Mouse (Mus musculus): ENCODE data around the gene Zfp385a. TPM values are rescaled to one million over a fixed set of nuclear protein-coding genes. Genes with fewer than 3 reads are reported as not detected.
A peak's percentile ranks its signal among the peaks of the same experiment; 100 is the strongest.

Zfp385a gene
- polyA plus RNA-seq, 1 experiment from 2014 or later: 11.8 TPM

DNA sequence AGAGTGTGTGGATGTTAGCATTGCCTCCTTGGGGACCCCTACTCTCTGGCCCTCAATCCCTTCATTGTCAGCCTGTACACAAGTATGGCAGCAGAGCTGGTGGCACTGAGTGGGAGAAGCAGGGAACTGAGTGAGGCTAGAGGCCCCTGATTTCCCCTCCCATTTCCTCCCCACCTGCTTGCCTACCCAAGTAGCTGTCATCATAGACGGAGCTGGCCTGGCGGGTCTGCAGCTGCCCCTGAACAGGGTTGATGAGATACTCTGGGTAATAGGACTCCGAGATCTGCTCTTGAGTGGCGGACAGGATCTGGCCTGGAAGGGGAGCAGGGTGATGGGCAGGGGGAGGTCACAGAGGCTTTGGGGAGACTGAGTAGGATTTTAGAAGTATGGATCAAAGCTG lies 16.2 kb upstream of the Zfp385a start:
- Histone ChIP-seq H3K27ac (ENCODE audit: low read depth) (no peak overlapping the region), H3K27me3 (ENCODE audit: insufficient read depth, low read length) (no peaks in the 10 kb centered on the region), H3K4me2 (no peak overlapping the region), H3K9me3 (ENCODE audit: low read depth, low read length) (no peaks in the 10 kb centered on the region), H3K9ac (no peak overlapping the region), H3K4me1 (ENCODE audit: insufficient read depth) (no peaks in the 10 kb centered on the region; the same call in 1 of the 2 replicates), H3K36me3 (ENCODE audit: insufficient read depth) (peaks cover 61% of the 10 kb centered on the region), H3K4me3 (ENCODE audit: low read depth, low read length) (no peak overlapping the region)
- DNase-seq (no peak), ATAC-seq (ENCODE audit: insufficient read depth) (no peak)
- WGBS: 61% methylated on average over 4 of the region's 4 CpGs
- TF ChIP-seq CTCF (IDR thresholded peaks at IDR 0.05; ENCODE audit: low read depth): no peak

GRCm38 (mm10) chr15:103355420-103355819 lies 15.5 kb upstream of the Zfp385a start:
- Histone ChIP-seq H3K27ac (ENCODE audit: low read depth) (no peak overlapping the region), H3K36me3 (ENCODE audit: insufficient read depth) (peaks cover 68% of the 10 kb centered on the region)
- DNase-seq: no peak

GRCm38 (mm10) chr15:103354690-103355089 lies 14.8 kb upstream of the Zfp385a start:
- peaks cover 75% of the 10 kb centered on the region for H3K36me3 ChIP-seq (ENCODE audit: insufficient read depth)
- H3K9me3 ChIP-seq (ENCODE audit: low read depth, low read length): no peaks in the 10 kb centered on the region
- DNase-seq (no peak), ATAC-seq (ENCODE audit: insufficient read depth) (no peak)
- no peak overlapping the region for H3K4me3 ChIP-seq (ENCODE audit: low read depth, low read length)
- H3K9ac ChIP-seq: no peak overlapping the region
- no peaks in the 10 kb centered on the region; the same call in 1 of the 2 replicates for H3K4me1 ChIP-seq (ENCODE audit: insufficient read depth)
- H3K4me2 ChIP-seq: no peak overlapping the region
- TF ChIP-seq CTCF (IDR thresholded peaks at IDR 0.05; ENCODE audit: low read depth): no peak
- H3K27ac ChIP-seq (ENCODE audit: low read depth): no peak overlapping the region
- WGBS: 87% methylated on average over 2 of the region's 2 CpGs
- no peaks in the 10 kb centered on the region for H3K27me3 ChIP-seq (ENCODE audit: insufficient read depth, low read length)

More at GRCm38 (mm10) chr15:103355420-103355819, 15.5 kb upstream of the Zfp385a start:
- Histone ChIP-seq H3K9me3 (ENCODE audit: low read depth, low read length) (no peaks in the 10 kb centered on the region), H3K9ac (no peak overlapping the region), H3K4me3 (ENCODE audit: low read depth, low read length) (no peak overlapping the region), H3K27me3 (ENCODE audit: insufficient read depth, low read length) (no peaks in the 10 kb centered on the region), H3K4me1 (ENCODE audit: insufficient read depth) (no peaks in the 10 kb centered on the region; the same call in 1 of the 2 replicates), H3K4me2 (no peak overlapping the region)
- WGBS: 72% methylated on average over 4 of the region's 4 CpGs
- ATAC-seq (ENCODE audit: insufficient read depth): no peak
- TF ChIP-seq CTCF (IDR thresholded peaks at IDR 0.05; ENCODE audit: low read depth): no peak

- Histone ChIP-seq H3K9me3 (ENCODE audit: low read depth, low read length) (no peaks in the 10 kb centered on the region), H3K27me3 (ENCODE audit: insufficient read depth, low read length) (no peaks in the 10 kb centered on the region), H3K4me3 (ENCODE audit: low read depth, low read length) (no peak overlapping the region), H3K4me1 (ENCODE audit: insufficient read depth) (no peaks in the 10 kb centered on the region), H3K4me2 (no peak overlapping the region), H3K9ac (no peak overlapping the region), H3K36me3 (ENCODE audit: insufficient read depth) (peaks cover 85% of the 10 kb centered on the region), H3K27ac (ENCODE audit: low read depth) (no peak overlapping the region)
- 88% methylated on average over 11 of the region's 11 CpGs for WGBS
- ATAC-seq (ENCODE audit: insufficient read depth) (no peak), DNase-seq (no peak)
- TF ChIP-seq CTCF (IDR thresholded peaks at IDR 0.05; ENCODE audit: low read depth): no peak
Measured at GRCm38 (mm10) chr15:103353511-103354256, 13.8 kb upstream of the Zfp385a start.

- TF ChIP-seq CTCF (IDR thresholded peaks at IDR 0.05; ENCODE audit: low read depth): peak; percentile 86
- Histone ChIP-seq H3K4me2 (no peak overlapping the region), H3K9me3 (ENCODE audit: low read depth, low read length) (no peaks in the 10 kb centered on the region), H3K4me1 (ENCODE audit: insufficient read depth) (no peaks in the 10 kb centered on the region), H3K9ac (no peak overlapping the region), H3K36me3 (ENCODE audit: insufficient read depth) (peaks cover 93% of the 10 kb centered on the region), H3K27me3 (ENCODE audit: insufficient read depth, low read length) (no peaks in the 10 kb centered on the region), H3K27ac (ENCODE audit: low read depth) (no peak overlapping the region), H3K4me3 (ENCODE audit: low read depth, low read length) (no peak overlapping the region)
- DNase-seq: peak; percentile 89
- 0 out of 2 replicates have a peak, but pooled peaks have one; percentile 22 for ATAC-seq (ENCODE audit: insufficient read depth)
- WGBS: 39% methylated on average over 4 of the region's 4 CpGs
Measured at GRCm38 (mm10) chr15:103352856-103353255, 13.0 kb upstream of the Zfp385a start.

- Histone ChIP-seq H3K27me3 (ENCODE audit: insufficient read depth, low read length) (no peaks in the 10 kb centered on the region), H3K4me3 (ENCODE audit: low read depth, low read length) (no peak overlapping the region), H3K9me3 (ENCODE audit: low read depth, low read length) (no peaks in the 10 kb centered on the region), H3K27ac (ENCODE audit: low read depth) (no peak overlapping the region), H3K4me2 (no peak overlapping the region), H3K9ac (no peak overlapping the region), H3K36me3 (ENCODE audit: insufficient read depth) (peaks cover 84% of the 10 kb centered on the region), H3K4me1 (ENCODE audit: insufficient read depth) (no peaks in the 10 kb centered on the region)
- peak; percentile 84 for DNase-seq
- WGBS: 9% methylated on average over 2 of the region's 2 CpGs
- peak; percentile 76 for TF ChIP-seq CTCF (IDR thresholded peaks at IDR 0.05; ENCODE audit: low read depth)
- ATAC-seq (ENCODE audit: insufficient read depth): no peak
Measured at GRCm38 (mm10) chr15:103347275-103347684, 7.4 kb upstream of the Zfp385a start.

GRCm38 (mm10) chr15:103345789-103346188 lies 5.9 kb upstream of the Zfp385a start:
- no peak overlapping the region for H3K27ac ChIP-seq (ENCODE audit: low read depth)
- no peaks in the 10 kb centered on the region for H3K4me1 ChIP-seq (ENCODE audit: insufficient read depth)
- peaks cover 12% of the 10 kb centered on the region for H3K27me3 ChIP-seq (ENCODE audit: insufficient read depth, low read length)
- ATAC-seq (ENCODE audit: insufficient read depth): no peak
- peaks cover 69% of the 10 kb centered on the region for H3K36me3 ChIP-seq (ENCODE audit: insufficient read depth)
- no peaks in the 10 kb centered on the region for H3K9me3 ChIP-seq (ENCODE audit: low read depth, low read length)
- no peak for DNase-seq
- 85% methylated on average over 6 of the region's 6 CpGs for WGBS
- no peak overlapping the region for H3K9ac ChIP-seq
- H3K4me2 ChIP-seq: no peak overlapping the region
- no peak for TF ChIP-seq CTCF (IDR thresholded peaks at IDR 0.05; ENCODE audit: low read depth)
- no peak overlapping the region for H3K4me3 ChIP-seq (ENCODE audit: low read depth, low read length)

All from lung, embryonic 14.5 days (tissue).